Mouse (Mus musculus) stomach, postnatal 0 days (tissue): ENCODE data around the gene Mri1.

Source experiments
- CTCF ChIP-seq: IDR thresholded peaks from 2 replicates; pipeline ENCODE4 v1.5.1; 2016; ENCODE audit warnings: antibody characterized with exemption, low read depth, mild to moderate bottlenecking, moderate library complexity
- EP300 ChIP-seq: optimal IDR thresholded peaks from 2 replicates; pipeline ENCODE3; 2016; ENCODE audit warnings: antibody characterized with exemption

DNA sequence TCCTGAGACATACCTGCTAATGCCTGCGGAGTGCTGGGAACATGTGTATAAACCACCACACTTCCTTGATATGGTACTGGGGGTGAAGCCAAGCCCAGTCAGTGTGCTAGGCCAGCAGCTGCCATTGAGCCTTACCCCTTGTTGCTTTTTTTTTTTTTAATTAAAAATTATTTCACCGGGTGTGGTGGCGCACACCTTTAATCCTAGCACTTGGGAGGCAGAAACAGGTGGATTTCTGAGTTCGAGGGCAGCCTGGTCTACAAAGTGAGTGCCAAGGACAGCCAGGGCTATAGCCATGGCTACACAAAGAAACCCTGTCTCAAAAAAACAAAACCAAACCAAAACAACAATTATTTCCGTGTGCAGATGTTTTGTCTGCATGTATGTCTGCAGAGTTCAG lies 52.1 kb downstream of the Mri1 start:
- TF ChIP-seq CTCF (no peak), EP300 (no peak)
